Mouse (Mus musculus) embryonic facial prominence, embryonic 11.5 days (tissue): ENCODE measurements at regions not wholly inside any gene's neighbourhood (a gene's known extent, or its start where the extent isn't known, plus 50 kb on each side); places are given as distances from the start of the nearest gene placed in this dataset.

Experiments used
- ATAC-seq: fragments of 200-750 bp; cut with Nextera tagmentation; replicated peaks from 2 replicates; pipeline ENCODE4 v1.8.0; 2017; ENCODE audit warnings: low read depth; ENCODE audit not compliant: insufficient number of reproducible peaks, low FRiP score, low TSS enrichment
- DNase-seq: peaks from one replicate; pipeline ENCODE4 v3.0.0-alpha.2; 2015; ENCODE audit warnings: low spot score
- H3K27ac ChIP-seq: fragments of 300-500 bp; sonication (generic); replicated peaks from 2 replicates; pipeline ENCODE4 v1.5.1; 2014; ENCODE audit warnings: mild to moderate bottlenecking, low read depth, low read length, control low read depth
- H3K27me3 ChIP-seq: fragments of 300-500 bp; sonication (generic); 2 replicates; pipeline ENCODE4 v1.6.1; 2014; ENCODE audit warnings: mild to moderate bottlenecking, low read length, moderate library complexity, mixed read lengths; ENCODE audit not compliant: control insufficient read depth, insufficient read depth
- H3K36me3 ChIP-seq: fragments of 300-500 bp; sonication (generic); replicated peaks from 2 replicates; pipeline ENCODE4 v1.6.1; 2014; ENCODE audit warnings: low read depth, mild to moderate bottlenecking, low read length, moderate library complexity, mixed read lengths; ENCODE audit not compliant: control insufficient read depth, insufficient read depth
- H3K4me1 ChIP-seq: fragments of 300-500 bp; sonication (generic); 2 replicates; pipeline ENCODE4 v1.6.1; 2014; ENCODE audit warnings: low read length, mixed read lengths; ENCODE audit not compliant: control insufficient read depth, insufficient read depth
- H3K4me2 ChIP-seq: fragments of 300-500 bp; sonication (generic); 2 replicates; pipeline ENCODE4 v1.6.1; 2014; ENCODE audit warnings: low read depth, mild to moderate bottlenecking, control low read depth, low read length, moderate library complexity
- H3K4me3 ChIP-seq: fragments of 300-500 bp; sonication (generic); 2 replicates; pipeline ENCODE4 v1.5.1; 2014; ENCODE audit warnings: low read depth, low read length, control low read depth
- H3K9ac ChIP-seq: fragments of 300-500 bp; sonication (generic); replicated peaks from 2 replicates; pipeline ENCODE4 v1.6.1; 2014; ENCODE audit warnings: mild to moderate bottlenecking, control low read depth, low read length
- H3K9me3 ChIP-seq: fragments of 300-500 bp; sonication (generic); replicated peaks from 2 replicates; pipeline ENCODE4 v1.6.1; 2016; ENCODE audit warnings: mild to moderate bottlenecking, low read length, inconsistent platforms, mixed read lengths; ENCODE audit not compliant: control insufficient read depth
- WGBS: fragments of 180-500 bp; shearing (Covaris S2); extraction: QIAGEN DNeasy Blood & Tissue Kit; methylation state at CpG from one replicate; pipeline ENCODE4 v1.1.7; 2014; 5-methylcytosine and 5-hydroxymethylcytosine counted together

DNA sequence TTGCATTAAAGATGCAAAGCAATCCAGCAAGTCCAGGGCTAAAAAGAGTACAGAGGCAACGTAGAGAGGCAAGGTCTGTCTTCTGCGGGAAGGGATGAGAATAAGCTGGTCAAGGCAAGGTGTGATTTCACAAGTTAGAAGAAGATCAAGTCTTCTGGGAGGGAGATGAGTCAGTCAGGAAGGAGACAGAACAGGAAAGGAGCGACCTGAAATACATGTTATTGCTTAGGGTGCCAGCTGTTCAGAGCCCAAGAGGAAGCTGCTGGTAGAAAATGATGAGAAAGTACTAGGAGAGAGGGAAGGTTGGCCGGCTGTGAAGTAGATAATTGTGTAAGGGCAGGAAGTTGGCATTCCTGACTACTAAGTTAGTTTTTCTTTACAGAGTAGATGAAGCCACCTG, 140.1 kb upstream of the Adra1d start:
- no peak overlapping the region for H3K4me2 ChIP-seq
- no peak overlapping the region for H3K9ac ChIP-seq
- H3K36me3 ChIP-seq = no peaks in the 10 kb centered on the region
- H3K4me3 ChIP-seq = no peak overlapping the region
- no peak for DNase-seq
- H3K27ac ChIP-seq = no peak overlapping the region
- no peaks in the 10 kb centered on the region for H3K27me3 ChIP-seq
- H3K9me3 ChIP-seq = no peaks in the 10 kb centered on the region
- no peak for ATAC-seq
- 73% methylated on average over 4 of the region's 4 CpGs for WGBS
- H3K4me1 ChIP-seq = no peaks in the 10 kb centered on the region; the same call in none of the 2 replicates

DNA sequence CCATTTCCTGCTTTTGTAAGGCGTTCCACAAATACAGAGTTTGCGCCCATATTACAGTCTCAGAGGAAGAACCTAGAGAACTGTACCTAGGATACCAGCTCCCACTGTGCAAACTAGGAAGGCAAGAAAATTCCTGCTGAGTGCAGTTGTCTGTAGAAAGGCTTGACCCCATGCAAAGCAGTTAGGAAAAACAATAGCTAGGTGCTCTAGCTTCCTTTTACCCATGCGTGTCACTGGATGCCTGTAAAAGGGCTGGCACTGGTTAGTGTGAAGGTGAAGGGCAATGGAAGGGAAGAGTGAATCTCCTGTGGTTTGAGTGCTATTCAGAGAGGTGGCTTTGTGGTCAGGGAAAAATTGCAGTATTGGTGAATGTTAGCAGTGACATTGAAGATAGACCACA, 137.7 kb upstream of the Adra1d start:
- H3K9me3 ChIP-seq = no peaks in the 10 kb centered on the region
- H3K9ac ChIP-seq = no peak overlapping the region
- DNase-seq = no peak
- no peak overlapping the region for H3K4me3 ChIP-seq
- H3K27me3 ChIP-seq = no peaks in the 10 kb centered on the region
- H3K4me2 ChIP-seq = no peak overlapping the region
- WGBS = 79% methylated on average over 3 of the region's 3 CpGs
- no peaks in the 10 kb centered on the region for H3K36me3 ChIP-seq
- no peak for ATAC-seq
- H3K27ac ChIP-seq = no peak overlapping the region
- H3K4me1 ChIP-seq = no peaks in the 10 kb centered on the region; the same call in none of the 2 replicates

DNA sequence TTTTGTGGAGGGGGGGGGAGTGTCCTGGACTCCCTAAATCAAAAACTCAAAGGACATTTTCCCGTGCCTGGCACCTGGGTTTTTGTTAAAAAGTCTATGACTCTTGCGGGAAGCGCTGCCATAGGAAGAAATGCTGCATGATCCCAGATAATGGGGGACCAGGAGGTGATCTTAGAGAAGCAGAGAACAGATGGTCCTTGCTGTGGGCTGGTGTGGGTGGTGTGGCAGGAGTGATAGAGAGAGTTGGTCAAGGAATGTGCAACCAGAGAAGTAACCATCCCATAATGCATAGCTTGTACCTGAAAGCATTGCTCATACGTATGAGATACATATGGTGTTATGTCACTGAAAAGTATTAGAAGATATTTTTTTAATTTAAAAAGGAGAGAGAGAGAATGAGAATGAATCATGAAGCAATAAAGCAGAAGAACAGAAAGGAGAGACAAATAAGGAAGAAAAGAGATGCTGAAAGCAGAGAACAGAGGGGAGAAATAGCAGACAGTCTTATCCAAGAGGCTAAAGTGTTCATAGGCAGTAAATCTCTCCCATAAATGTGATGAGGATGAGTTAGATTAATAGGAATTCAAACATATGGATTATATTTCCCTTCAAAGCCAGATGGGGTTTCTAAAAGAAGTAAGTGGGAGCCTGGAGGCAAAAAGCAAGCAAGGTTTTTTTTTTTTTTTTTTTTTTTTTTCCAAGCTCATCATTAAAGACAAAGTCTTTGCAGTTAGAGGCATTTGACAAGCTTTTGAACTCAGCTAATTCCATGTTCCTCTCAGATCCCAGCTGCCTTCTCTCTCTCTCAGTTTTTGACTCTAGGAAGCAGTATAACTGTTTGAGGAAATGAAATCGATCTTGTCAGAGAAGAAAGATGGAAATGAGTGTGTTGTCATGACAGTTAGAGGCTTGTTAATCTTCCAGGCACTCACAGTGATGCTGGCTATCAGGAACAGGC, 136.2 kb upstream of the Adra1d start:
- Histone ChIP-seq H3K27ac (no peak overlapping the region), H3K36me3 (no peaks in the 10 kb centered on the region), H3K27me3 (no peaks in the 10 kb centered on the region), H3K4me1 (no peaks in the 10 kb centered on the region; the same call in none of the 2 replicates), H3K9ac (no peak overlapping the region), H3K4me3 (no peak overlapping the region), H3K9me3 (no peaks in the 10 kb centered on the region), H3K4me2 (no peak overlapping the region)
- 83% methylated on average over 5 of the region's 5 CpGs for WGBS
- DNase-seq = no peak
- no peak for ATAC-seq

DNA sequence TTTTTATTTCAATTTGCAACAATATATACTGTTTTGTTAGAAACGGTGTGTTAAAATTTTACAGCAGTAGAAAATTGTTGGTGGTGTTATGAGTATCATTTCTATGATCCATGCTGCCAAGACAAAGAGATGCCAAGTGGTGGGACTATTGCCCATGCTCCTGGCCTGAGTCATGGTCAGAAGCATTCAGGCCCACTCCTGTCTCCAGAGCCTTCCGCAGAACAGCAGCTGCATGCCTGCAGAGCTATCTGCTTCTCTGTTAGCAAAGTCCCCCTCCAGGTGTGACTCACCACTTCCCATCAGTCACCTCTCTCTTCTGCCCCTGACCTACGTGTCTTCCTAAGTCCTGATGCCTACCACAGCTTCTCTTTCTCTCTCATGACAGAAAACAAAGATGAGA, 134.2 kb upstream of the Adra1d start:
- H3K27ac ChIP-seq = no peak overlapping the region
- no peaks in the 10 kb centered on the region for H3K27me3 ChIP-seq
- no peak for DNase-seq
- H3K36me3 ChIP-seq = no peaks in the 10 kb centered on the region
- H3K4me1 ChIP-seq = no peaks in the 10 kb centered on the region; the same call in none of the 2 replicates
- H3K9ac ChIP-seq = no peak overlapping the region
- H3K9me3 ChIP-seq = no peaks in the 10 kb centered on the region
- H3K4me3 ChIP-seq = no peak overlapping the region
- no peak for ATAC-seq
- 82% methylated on average over 3 of the region's 3 CpGs for WGBS
- H3K4me2 ChIP-seq = no peak overlapping the region

DNA sequence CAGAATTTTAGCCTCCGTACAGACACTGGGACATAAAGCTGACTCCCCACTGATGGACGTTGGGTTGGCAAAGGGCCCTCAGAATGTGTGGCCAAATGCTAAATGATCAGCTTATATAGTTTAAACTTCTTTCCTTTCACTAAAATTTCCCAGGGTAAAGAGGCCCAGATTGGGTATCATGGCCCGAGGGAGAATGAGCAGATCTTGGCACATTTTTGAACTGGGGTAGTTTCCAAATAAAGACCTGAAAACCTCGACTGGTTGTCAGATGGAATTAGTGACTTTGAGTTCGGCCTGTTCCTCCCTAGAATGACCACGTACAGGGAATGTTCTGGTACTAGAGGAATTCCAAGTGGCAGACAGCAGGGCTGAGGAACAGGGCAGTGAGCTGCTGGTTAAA, 127.9 kb upstream of the Adra1d start:
- H3K4me1 ChIP-seq = no peaks in the 10 kb centered on the region
- ATAC-seq (no peak), DNase-seq (no peak)
- H3K9me3 ChIP-seq = no peaks in the 10 kb centered on the region
- no peak overlapping the region for H3K27ac ChIP-seq
- no peaks in the 10 kb centered on the region for H3K36me3 ChIP-seq
- no peak overlapping the region for H3K4me3 ChIP-seq
- WGBS = 70% methylated on average over 6 of the region's 6 CpGs
- H3K4me2 ChIP-seq = no peak overlapping the region
- H3K27me3 ChIP-seq = no peaks in the 10 kb centered on the region
- H3K9ac ChIP-seq = no peak overlapping the region

DNA sequence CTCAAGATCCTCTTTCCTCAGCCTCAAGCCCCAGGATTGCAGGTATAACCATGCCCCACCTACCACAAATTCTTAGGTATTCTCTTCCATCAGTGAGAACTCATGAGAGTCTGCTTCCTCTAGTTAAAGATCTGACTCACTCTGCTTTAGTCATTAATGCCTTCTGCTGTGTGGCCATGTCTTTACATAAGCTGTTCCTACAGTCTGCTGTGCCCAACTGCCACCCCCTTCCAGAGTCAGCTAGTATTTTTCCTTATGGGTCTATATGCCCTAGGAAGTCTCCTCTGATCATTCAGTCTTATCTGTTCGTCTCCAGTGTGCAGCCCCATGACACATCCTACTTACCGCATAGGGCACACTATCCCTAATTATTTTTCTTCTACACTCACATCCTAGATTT, 126.2 kb upstream of the Adra1d start:
- Histone ChIP-seq H3K27me3 (no peaks in the 10 kb centered on the region), H3K27ac (no peak overlapping the region), H3K9ac (no peak overlapping the region), H3K4me3 (no peak overlapping the region), H3K4me2 (no peak overlapping the region), H3K4me1 (no peaks in the 10 kb centered on the region), H3K9me3 (no peaks in the 10 kb centered on the region), H3K36me3 (no peaks in the 10 kb centered on the region)
- 90% methylated on average over 2 of the region's 2 CpGs for WGBS
- DNase-seq (no peak), ATAC-seq (no peak)

DNA sequence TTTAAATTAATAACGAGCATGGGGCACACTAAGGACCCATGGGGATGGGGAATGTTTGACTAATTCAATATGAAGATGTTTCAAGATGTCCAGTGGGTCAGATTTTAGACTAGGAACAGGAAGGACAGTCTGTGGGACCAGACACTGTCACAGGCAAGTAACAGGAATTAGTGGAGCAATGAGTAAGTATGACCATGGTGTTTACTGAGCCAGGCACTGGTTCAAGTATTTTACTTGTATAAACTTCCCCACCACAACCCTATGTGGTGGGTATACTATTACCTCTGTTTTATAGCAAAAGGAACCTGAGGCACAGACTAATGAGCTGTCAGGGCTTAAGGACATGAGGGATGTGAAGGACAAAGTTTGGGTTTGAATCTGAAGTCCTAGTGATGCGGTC, 125.4 kb upstream of the Adra1d start:
- no peak for ATAC-seq
- Histone ChIP-seq H3K27ac (no peak overlapping the region), H3K4me1 (no peaks in the 10 kb centered on the region), H3K4me3 (no peak overlapping the region), H3K36me3 (no peaks in the 10 kb centered on the region), H3K27me3 (no peaks in the 10 kb centered on the region), H3K4me2 (no peak overlapping the region), H3K9me3 (no peaks in the 10 kb centered on the region), H3K9ac (no peak overlapping the region)
- 88% methylated on average over 2 of the region's 2 CpGs for WGBS
- no peak for DNase-seq

DNA sequence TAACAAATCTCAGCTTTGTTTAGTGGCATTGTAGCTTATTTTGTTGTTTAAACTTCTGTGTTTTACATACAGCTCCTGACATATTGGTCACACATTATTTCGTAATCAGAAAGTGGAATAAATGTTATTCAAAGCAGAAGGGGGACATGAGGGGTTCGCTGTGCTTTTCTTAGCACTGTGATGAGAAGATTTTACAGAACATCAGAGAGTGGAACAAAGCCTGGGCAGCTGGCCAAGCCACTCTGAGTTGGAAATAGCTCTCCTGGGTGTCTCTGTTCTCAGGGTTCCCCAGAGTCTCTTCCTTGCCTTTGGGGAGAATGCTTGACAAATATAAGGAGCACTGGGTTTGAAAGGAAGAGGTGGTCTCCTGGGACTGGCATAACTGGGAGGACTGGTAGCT, 124.7 kb upstream of the Adra1d start:
- H3K4me2 ChIP-seq = no peak overlapping the region
- no peaks in the 10 kb centered on the region for H3K27me3 ChIP-seq
- 72% methylated on average over 2 of the region's 2 CpGs for WGBS
- H3K4me3 ChIP-seq = no peak overlapping the region
- H3K4me1 ChIP-seq = no peaks in the 10 kb centered on the region
- no peaks in the 10 kb centered on the region for H3K9me3 ChIP-seq
- H3K9ac ChIP-seq = no peak overlapping the region
- H3K36me3 ChIP-seq = no peaks in the 10 kb centered on the region
- no peak overlapping the region for H3K27ac ChIP-seq
- DNase-seq (no peak), ATAC-seq (no peak)
